Mouse (Mus musculus) hindlimb bud, embryonic 11.5 days (tissue): ENCODE measurements around the gene Rpn2.
A peak's percentile ranks its signal among the peaks of the same experiment; 100 is the strongest.

Experiments used
- DNase-seq: peaks from one replicate; pipeline ENCODE4 v3.0.0-alpha.2; 2012; ENCODE audit warnings: low read depth, low spot score; ENCODE audit errors: extremely low spot score

Gene Rpn2

DNA sequence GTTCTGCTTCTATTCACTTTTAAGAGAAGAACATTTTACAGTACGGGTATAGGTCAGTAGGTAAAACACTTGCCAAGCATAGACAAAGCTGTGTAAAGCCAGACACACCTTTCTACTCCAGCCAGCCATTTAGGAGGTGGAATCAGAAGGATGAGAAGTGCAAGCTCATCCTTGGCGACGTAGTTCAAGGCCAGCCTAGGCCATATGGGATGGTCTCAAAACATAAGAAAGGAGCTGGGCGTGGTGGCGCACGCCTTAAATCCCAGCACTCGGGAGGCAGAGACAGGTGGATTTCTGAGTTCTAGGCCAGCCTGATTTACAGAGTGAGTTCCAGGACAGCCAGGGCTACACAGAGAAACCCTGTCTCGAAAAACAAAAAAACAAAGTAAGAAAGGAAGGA lies 30.8 kb downstream of the Rpn2 start:
- no peak for DNase-seq

DNA sequence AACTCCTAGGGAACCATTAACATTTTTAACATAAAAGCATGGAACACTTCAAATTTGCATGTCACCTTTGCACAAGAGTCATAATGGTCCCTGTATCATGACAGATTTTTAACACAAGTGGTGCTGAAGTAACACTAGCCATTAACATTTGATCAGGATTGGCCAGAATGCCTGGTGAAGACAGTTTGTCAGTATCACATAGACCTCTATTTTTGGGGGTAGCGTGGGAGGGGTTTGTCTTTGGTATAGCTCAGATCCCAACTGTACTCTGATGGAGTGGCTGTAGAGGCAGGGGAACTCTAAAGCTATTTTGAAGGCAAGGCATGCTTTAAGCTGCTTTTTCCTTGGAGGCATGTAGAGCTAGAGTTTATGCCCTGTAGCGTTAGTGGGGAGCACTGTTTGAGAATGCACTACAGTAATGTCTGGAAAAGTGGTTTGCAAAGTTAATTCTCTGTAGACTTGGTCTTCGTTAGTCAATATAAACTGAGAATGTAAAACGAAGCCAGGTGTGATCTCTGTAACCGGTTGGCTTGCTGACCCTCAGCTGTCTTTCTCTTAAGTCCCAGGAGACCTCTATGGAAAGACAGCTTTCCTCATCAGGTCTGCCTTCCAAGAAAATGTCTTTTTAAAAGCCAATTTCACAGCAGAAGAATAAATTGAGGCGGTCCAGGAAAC lies 32.3 kb downstream of the Rpn2 start:
- DNase-seq = no peak

DNA sequence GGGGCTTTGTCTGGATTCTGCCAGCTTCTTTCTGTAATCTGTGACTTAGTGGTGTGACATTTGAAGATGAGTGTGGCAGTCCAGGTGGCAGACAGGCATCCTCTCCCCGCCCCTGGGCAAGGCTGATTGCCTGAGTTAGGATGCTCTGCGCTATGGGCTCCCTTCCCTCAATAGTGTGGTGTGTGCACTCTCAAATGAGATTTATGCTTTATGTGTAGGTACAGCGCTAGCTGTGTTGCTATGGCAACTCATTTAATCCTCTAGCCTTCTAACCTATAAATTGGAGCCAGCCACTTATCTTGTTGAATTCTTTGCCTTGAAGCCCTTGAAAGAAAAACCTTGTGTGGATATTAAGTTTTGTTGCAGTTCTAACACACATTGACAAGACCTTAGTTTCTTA lies 34.9 kb downstream of the Rpn2 start:
- no peak for DNase-seq

DNA sequence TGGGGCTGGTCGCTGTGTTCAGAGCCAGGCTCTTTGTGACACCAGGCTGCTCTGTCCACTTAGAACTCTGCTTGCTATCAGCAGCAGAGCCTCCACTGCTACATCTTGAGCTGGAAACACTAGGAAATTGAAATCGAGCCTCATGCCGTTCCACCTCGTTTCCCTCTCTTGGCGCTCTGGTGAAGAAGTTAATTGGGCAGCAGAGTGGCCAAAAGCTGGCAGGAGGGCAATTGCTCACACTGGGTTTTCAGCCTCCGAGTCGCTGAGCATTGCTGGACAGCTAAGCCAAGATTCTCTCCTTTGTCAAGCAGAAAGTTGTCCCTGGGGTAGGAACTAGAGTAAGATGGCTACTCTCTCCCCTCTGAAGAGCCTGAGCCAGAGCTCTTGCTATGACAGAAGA lies 35.5 kb downstream of the Rpn2 start:
- no peak for DNase-seq

- no peak for DNase-seq
These were observed 36.7 kb downstream of the Rpn2 start for GRCm38 (mm10) chr2:157315486-157315885.

DNA sequence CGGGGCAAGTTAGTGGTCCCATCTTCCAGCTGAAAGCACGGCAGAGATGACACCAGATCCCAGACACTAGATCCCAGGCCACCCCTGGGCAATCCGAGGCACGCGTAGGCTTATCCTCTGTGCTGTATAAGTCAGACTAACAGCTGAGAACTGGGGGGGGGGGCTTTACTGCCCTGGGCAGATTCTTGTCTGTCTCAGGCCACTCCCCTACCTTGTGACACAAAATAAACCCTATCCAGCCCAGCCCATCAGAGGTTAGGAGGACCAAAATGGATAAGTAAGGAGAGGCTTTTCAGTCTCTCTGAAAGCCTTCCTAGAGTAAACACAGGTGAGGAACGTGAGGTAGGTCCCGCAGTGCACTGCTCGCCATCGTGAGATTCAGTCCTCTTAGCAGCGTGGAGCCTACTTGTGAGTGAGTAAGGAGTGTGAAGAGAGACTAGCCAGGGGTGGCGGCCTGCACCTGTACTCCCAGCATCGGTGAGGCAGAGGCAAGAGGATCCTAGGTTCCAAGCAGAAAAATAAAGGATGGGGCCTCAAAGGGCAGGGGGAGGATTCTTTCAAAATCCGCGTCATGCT lies 37.6 kb downstream of the Rpn2 start:
- DNase-seq = no peak

DNA sequence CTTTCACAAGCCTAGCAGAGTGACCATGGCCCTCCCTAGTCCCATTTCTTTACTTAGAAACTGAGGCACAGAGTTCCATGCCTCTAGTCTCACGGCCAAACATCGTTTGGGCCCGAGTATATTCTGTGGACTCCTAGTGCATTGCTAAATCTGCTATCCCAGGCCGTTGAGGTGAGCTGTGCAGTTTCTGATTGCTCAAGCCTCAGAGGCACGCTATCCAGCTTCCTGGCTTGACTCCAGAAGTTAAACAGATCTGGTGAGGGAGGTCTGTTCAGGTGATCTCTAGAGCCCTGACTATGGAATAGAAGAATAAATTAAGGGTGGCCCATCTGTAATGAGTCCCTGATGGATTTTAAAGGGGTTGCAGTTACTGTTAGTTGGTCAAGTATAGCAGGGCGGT lies 38.4 kb downstream of the Rpn2 start:
- no peak for DNase-seq

DNA sequence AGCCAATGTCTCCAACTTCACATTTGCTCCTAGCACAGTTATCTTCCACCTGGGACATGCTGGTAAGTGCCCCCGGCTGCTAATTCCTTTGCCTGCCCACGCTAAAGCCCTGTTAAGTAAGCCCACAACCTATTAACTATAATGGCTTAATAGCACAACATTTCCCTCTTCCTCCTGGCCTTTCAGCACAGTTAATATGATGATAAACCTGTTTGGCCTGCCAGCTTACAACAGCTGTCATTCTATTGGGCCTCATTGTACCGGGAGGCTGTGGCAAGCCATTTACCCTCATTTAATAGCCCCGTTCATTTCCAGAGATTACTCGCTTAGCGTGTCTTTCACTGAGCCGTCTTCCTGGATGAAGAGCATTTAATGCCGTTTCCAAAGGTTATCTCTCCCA lies 41.3 kb downstream of the Rpn2 start:
- DNase-seq = no peak

- no peak for DNase-seq
These were observed 42.1 kb downstream of the Rpn2 start for GRCm38 (mm10) chr2:157320886-157321285.

GRCm38 (mm10) chr2:157322029-157322766 lies 43.4 kb downstream of the Rpn2 start:
- DNase-seq = no peak

- no peak for DNase-seq
These were observed 46.4 kb downstream of the Rpn2 start for GRCm38 (mm10) chr2:157325238-157325637.

DNA sequence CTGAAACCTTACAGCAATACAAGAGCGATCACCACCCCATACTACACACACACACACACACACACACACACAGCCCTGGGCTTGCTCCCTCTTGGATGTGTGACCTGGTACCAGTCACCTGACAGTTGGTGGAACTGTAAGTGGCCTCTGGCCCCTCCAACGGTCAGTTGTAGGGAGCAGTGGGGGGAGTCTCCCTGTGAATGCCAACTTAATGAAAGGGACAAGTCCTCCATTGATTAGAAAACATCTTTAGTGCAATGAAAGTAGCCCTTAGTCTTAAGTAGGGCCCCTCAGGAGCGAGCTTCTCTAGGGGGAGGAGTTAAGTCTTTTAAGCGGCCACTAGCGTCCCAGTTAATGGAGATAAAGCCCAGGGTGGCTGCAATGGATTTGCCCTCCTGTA lies 49.3 kb downstream of the Rpn2 start:
- DNase-seq = no peak

GRCm38 (mm10) chr2:157328570-157328969 lies 49.8 kb downstream of the Rpn2 start:
- no peak for DNase-seq

DNA sequence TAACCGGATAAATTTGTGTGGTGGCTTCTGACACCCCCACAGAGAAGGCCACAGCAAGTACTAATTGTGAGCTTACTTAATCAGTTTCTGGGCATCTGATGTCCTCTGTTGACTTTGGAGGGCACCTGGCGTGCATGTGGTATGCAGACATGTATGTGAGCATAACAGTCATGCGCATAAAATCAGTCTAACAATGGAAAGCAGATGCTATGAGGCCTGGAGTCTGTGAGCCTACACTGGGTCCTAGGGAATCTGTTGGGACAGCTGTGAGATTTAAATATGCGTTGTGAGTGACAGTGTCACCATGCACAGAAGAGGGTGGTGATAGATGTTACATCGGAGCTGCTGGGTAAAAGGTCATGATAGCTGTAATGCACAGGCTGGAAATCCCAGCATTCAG lies 53.2 kb downstream of the Rpn2 start:
- no peak for DNase-seq

- peak; percentile 33 for DNase-seq
These were observed 59.8 kb downstream of the Rpn2 start for GRCm38 (mm10) chr2:157338663-157339062.

- DNase-seq = no peak
These were observed 60.7 kb downstream of the Rpn2 start for GRCm38 (mm10) chr2:157339532-157339931.

DNA sequence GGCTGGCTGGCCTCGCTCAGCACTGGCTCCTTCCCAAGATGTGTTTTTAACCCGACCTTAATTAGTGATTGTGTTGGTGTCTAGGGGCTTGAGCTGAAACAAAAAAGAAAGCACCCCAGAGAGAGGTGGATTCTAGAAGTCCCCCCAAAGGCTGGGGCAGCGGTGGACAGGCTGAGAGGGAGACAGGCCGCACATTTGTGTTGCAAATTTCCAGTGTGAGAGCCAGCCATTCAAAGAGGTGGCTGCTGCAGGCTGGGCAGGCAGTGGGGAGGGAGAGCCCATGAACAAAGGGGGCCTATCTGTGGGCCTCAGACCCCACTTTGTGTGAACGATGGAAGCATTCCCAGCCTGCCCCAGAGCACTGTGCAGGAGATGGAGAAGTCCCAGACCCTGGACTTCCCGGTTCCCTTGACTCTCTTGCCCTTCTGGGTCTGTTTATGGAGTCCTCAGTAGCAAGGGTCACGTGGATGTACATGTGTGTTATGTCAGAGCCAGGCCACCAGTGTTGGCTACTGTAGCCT lies 61.5 kb downstream of the Rpn2 start:
- no peak for DNase-seq

DNA sequence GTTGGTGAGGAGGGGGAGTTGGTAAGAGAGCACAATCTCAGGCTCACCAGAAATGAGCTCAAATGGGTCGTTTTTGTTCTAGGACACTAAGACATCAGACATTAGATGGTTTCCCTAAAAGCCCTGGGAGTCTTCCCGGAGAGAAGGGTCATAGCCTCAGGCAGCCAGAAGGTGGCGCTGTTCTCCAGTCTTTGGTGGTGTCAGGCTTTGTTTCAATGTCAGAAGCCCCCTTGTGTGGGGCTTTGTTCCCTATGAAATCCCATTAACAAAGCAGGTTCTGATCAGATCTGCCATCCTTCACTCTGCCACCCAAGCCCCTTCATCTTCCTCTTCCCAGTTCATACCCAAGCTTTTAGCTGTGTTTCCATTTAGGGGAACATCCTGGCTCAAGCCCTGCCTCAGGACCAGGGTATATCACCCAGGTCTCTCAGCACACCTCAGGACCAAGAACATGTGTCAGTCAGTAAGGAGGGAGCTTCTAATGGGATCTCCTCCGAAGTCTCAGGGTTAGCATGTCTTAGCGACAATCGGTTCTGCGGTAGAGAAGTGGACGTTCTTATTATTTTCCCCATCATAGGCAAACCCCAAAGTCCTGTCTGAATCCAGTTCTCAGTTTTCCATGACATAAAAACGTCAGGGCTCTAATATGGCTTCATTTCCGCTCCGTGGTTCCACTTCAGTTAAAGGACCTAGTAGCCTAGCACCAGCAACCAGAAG lies 62.9 kb downstream of the Rpn2 start:
- peak; percentile 75 for DNase-seq

GRCm38 (mm10) chr2:157342328-157342926 lies 63.6 kb downstream of the Rpn2 start:
- no peak for DNase-seq

GRCm38 (mm10) chr2:157343337-157343736 lies 64.5 kb downstream of the Rpn2 start:
- no peak for DNase-seq
